Mouse (Mus musculus) ES-Bruce4 (cell line): ENCODE measurements around the gene Ctu1. TPM values are rescaled to one million over a fixed set of nuclear protein-coding genes. Genes with fewer than 3 reads are reported as not detected.
A peak's percentile ranks its signal among the peaks of the same experiment; 100 is the strongest.
"Not testable (repeated sequence)": the region's sequence is repeated elsewhere in the genome, so short reads cannot be mapped to it uniquely, and the experiment has no call there.

ENCODE experiments used
- H3K27ac ChIP-seq: 2 replicates; pipeline ENCODE4 v1.5.1; 2012; ENCODE audit warnings: low read length, inconsistent platforms; ENCODE audit not compliant: insufficient read depth
- H3K27me3 ChIP-seq: 2 replicates; pipeline ENCODE4 v1.6.1; 2012; ENCODE audit warnings: mild to moderate bottlenecking, low read length, inconsistent platforms; ENCODE audit not compliant: control insufficient read depth, poor library complexity, insufficient read depth, severe bottlenecking
- H3K36me3 ChIP-seq: 2 replicates; pipeline ENCODE4 v1.6.1; 2012; ENCODE audit warnings: inconsistent platforms, mild to moderate bottlenecking, low read length, moderate library complexity; ENCODE audit not compliant: control insufficient read depth, poor library complexity, insufficient read depth, severe bottlenecking
- H3K4me1 ChIP-seq: one replicate; pipeline ENCODE4 v1.8.1; 2011; ENCODE audit warnings: low read length; ENCODE audit not compliant: control insufficient read depth, insufficient read depth
- H3K4me3 ChIP-seq: 2 replicates; pipeline ENCODE4 v1.5.1; 2011; ENCODE audit warnings: low read depth, mild to moderate bottlenecking, low read length
- H3K9ac ChIP-seq: 2 replicates; pipeline ENCODE4 v1.6.1; 2012; ENCODE audit warnings: low read depth, mild to moderate bottlenecking, inconsistent platforms; ENCODE audit not compliant: poor library complexity, severe bottlenecking
- H3K9me3 ChIP-seq: replicated peaks from 2 replicates; pipeline ENCODE4 v1.6.1; 2012; ENCODE audit warnings: mild to moderate bottlenecking, low read length, inconsistent platforms; ENCODE audit not compliant: control insufficient read depth, poor library complexity, insufficient read depth, severe bottlenecking
- CTCF ChIP-seq: IDR thresholded peaks from one replicate; pipeline ENCODE4 v1.8.1; 2011; ENCODE audit warnings: low read depth, low read length
- EP300 ChIP-seq: IDR thresholded peaks from 2 replicates; pipeline ENCODE4 v1.6.1; 2011; ENCODE audit warnings: low read depth, low read length; ENCODE audit not compliant: insufficient read depth
- POLR2A ChIP-seq: IDR thresholded peaks from one replicate; pipeline ENCODE4 v1.8.1; 2011; ENCODE audit warnings: low read length; ENCODE audit not compliant: insufficient read depth
- polyA plus RNA-seq: library from polyadenylated mRNA; stranded (reverse); fragments of >200 nt; gene quantifications from 2 replicates; pipeline ENCODE4 v1.2.4, GENCODE M21; 2011; ENCODE audit warnings: low read depth; ENCODE audit not compliant: missing spikeins, insufficient read depth, insufficient read length

Gene Ctu1
- polyA plus RNA-seq, 1 experiment = 6.2 TPM

DNA sequence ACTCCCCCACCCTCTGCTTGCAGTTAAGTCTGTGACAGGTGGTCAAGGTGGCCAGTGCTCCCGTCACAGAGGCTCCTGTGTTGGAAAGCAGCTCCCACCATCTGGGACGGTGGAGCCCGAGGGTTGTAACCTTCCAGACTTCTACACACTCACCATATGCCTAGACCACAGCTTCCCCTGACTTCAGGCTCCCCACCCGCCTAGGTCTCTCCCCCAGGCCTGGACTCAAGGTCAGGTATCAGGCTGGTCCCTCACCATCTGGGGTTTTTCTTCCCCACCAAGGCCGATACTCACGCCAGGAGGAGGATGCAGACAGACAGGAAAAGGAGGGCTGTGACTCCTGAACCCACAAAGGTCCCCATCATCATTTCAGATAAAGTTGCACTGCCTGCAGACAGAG, 15.6 kb upstream of the Ctu1 start:
- H3K4me3 ChIP-seq = no peak overlapping the region
- no peaks in the 10 kb centered on the region for H3K9me3 ChIP-seq
- H3K4me1 ChIP-seq = no peaks in the 10 kb centered on the region

DNA sequence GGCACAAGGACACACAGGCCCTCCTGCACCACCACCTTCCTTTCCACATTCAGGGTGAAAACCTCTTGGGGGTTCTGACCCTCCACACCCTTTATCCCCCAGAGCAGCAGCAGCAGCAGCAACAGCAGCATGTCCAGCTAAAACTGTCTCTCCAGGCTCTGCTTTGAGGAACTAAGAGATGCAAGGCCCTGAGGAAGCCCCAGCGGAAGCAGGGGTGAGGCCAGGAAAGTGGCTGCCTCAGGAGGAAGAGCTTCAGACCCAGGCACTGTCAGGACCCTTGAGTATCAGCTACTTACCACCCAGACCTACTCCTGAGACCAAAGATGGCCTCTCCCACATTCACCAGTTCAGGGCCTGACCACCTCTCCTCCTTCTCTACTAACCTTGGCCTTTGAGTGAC, 11.8 kb upstream of the Ctu1 start, which contains the start of gene Siglece:
Gene Siglece (minus strand): TSS at position 160 of the 400 bp plus-strand sequence.
- Histone ChIP-seq H3K27ac (no peak within 1 kb of the TSS), H3K4me1 (no peaks in the 10 kb centered on the region), H3K36me3 (no peaks in the 10 kb centered on the region), H3K9me3 (no peaks in the 10 kb centered on the region), H3K4me3 (no peak within 1 kb of the TSS), H3K9ac (no peak within 1 kb of the TSS), H3K27me3 (no peaks in the 10 kb centered on the region)
- TF ChIP-seq CTCF = no peak
- no peak for TF ChIP-seq EP300
- TF ChIP-seq POLR2A = no peak

More for the DNA sequence above, 15.6 kb upstream of the Ctu1 start:
- no peaks in the 10 kb centered on the region for H3K27me3 ChIP-seq
- H3K9ac ChIP-seq = no peak overlapping the region
- H3K27ac ChIP-seq = no peak overlapping the region
- no peaks in the 10 kb centered on the region for H3K36me3 ChIP-seq
- no peak for TF ChIP-seq POLR2A
- no peak for TF ChIP-seq EP300
- TF ChIP-seq CTCF = no peak

DNA sequence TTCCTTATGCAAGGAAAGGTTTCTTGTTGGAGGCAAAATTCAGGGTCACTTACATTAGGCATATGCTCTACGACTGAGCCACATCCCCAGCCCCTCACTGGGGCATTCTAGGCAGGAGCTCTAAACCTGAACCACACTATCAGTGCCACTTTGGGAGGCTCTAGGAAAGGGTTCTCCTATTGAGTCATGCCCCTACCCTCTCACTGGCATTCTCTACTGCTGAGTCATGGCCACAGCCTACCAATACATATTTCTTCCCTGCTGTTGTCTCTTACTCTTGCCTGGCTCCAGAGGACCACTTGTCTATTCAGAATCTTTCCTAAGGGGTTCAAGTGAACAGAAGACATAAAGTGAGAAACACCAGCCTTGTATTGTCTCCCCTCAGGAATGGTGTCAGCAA, 9.0 kb upstream of the Ctu1 start:
- no peaks in the 10 kb centered on the region for H3K4me1 ChIP-seq
- H3K27me3 ChIP-seq = no peaks in the 10 kb centered on the region
- TF ChIP-seq EP300 (no peak), POLR2A (no peak), CTCF (no peak)
- H3K4me3 ChIP-seq = no peak overlapping the region
- no peak overlapping the region for H3K9ac ChIP-seq
- H3K27ac ChIP-seq = no peak overlapping the region
- no peaks in the 10 kb centered on the region for H3K9me3 ChIP-seq
- no peaks in the 10 kb centered on the region for H3K36me3 ChIP-seq

DNA sequence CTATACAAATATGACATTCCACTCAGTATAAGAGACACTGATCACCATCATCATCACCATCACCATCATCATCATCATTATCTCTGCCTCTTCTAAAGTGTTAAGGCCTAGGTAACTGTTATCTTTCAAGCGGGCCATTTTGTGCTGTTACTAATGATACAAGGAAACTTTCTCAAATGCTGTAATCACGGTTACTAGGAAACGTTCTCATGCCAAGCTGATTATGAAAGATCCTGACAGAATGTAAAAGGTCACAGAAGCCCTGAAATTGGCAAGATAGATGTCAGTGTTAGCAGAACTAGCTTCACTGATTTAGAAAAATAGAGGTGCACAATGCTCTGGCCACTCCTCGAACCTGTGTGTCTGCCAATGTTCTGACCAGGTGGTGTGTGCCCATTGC, 4.6 kb upstream of the Ctu1 start:
- not testable (repeated sequence) for H3K9me3 ChIP-seq, H3K36me3 ChIP-seq, H3K27ac ChIP-seq, H3K4me1 ChIP-seq, H3K4me3 ChIP-seq, H3K9ac ChIP-seq, H3K27me3 ChIP-seq

DNA sequence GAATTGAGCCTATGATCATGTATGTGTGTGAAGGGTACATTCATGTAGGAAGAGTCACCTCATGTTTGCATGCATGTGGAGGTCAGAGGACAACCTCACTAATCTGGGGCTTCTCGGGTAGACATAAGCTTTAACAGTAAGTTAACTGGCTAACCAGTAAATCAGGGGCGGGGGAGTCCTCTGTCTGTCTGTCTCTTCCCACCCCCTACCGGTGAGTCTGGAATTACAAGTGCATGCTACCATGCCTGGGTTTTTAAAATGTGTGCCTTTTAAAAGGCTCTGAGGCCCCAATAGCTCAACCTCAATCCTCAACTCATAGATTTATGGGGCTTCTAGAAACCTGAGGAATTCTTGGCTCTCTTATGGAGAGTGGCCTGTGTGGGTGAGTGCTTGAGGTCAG, 3.2 kb upstream of the Ctu1 start:
- H3K36me3 ChIP-seq = no peaks in the 10 kb centered on the region
- no peaks in the 10 kb centered on the region for H3K27me3 ChIP-seq
- no peak overlapping the region for H3K9ac ChIP-seq
- H3K9me3 ChIP-seq = no peaks in the 10 kb centered on the region
- no peaks in the 10 kb centered on the region for H3K4me1 ChIP-seq
- H3K27ac ChIP-seq = no peak overlapping the region
- no peak overlapping the region for H3K4me3 ChIP-seq
- no peak for TF ChIP-seq POLR2A
- peak; percentile 50 for TF ChIP-seq CTCF
- TF ChIP-seq EP300 = no peak

DNA sequence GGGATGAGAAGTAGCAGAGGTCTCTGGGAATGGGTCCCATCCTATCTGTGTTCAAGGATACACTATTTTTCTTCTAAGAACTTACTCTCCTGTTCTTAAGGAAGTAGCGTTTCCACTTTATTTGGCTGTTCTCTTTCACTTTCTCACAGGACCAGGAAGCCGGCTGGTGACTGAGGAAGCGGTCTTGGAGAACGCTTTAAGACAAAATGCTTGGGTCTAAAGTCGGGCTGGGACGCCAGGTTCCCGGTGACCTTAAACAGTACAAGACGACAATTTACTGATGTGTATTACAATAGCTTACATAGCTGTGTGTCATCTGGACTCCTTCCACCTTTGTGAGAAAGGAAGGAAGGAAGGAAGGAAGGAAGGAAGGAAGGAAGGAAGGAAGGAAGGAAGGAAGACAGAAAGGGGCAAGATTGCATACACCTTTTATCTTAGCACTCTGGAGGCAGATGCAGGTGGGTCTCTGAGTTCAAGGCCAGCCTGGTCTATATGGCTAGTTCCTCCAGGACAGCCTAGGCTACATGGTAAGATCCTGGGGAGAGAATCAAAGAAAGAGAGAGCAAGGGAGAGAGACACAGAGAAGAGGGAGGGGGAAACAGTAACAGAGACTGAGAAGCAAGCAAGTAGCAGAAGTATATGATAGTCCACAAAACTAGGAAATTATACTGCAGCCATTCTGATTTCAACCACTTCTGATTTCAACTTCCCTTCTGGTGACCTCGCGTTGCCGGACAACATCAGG, 580 bp upstream of the Ctu1 start:
- Histone ChIP-seq H3K27me3 (no peaks in the 10 kb centered on the region), H3K27ac (no peak overlapping the region), H3K4me1 (peaks cover 2% of the 10 kb centered on the region), H3K36me3 (no peaks in the 10 kb centered on the region), H3K4me3 (peak overlapping the region; percentile 42), H3K9ac (peak overlapping the region; percentile 22; the same call in 1 of the 2 replicates), H3K9me3 (no peaks in the 10 kb centered on the region)
- no peak for TF ChIP-seq EP300
